Mouse (Mus musculus) liver, embryonic 13.5 days (tissue): ENCODE measurements at regions not wholly inside any gene's neighbourhood (a gene's known extent, or its start where the extent isn't known, plus 50 kb on each side); places are given as distances from the start of the nearest gene placed in this dataset.

Experiments used
- ATAC-seq: fragments of 200-750 bp; cut with Nextera tagmentation; 2 replicates; pipeline ENCODE4 v1.8.0; 2017; ENCODE audit warnings: low read depth, mild to moderate bottlenecking, moderate number of reproducible peaks, moderate library complexity
- DNase-seq: peaks from one replicate; pipeline ENCODE4 v3.0.0; 2022
- H3K27ac ChIP-seq: fragments of 300-500 bp; sonication (generic); 2 replicates; pipeline ENCODE4 v1.5.1; 2015; ENCODE audit warnings: moderate library complexity, mild to moderate bottlenecking, inconsistent platforms
- H3K27me3 ChIP-seq: fragments of 300-500 bp; sonication (generic); 2 replicates; pipeline ENCODE4 v1.6.1; 2015; ENCODE audit warnings: mild to moderate bottlenecking, inconsistent platforms
- H3K36me3 ChIP-seq: fragments of 300-500 bp; sonication (generic); 2 replicates; pipeline ENCODE4 v1.6.1; 2015; ENCODE audit warnings: mild to moderate bottlenecking, inconsistent platforms
- H3K4me1 ChIP-seq: fragments of 300-500 bp; sonication (generic); replicated peaks from 2 replicates; pipeline ENCODE4 v1.6.1; 2015; ENCODE audit warnings: inconsistent platforms
- H3K4me2 ChIP-seq: fragments of 300-500 bp; sonication (generic); 2 replicates; pipeline ENCODE4 v1.6.1; 2015; ENCODE audit warnings: inconsistent platforms, mild to moderate bottlenecking, moderate library complexity
- H3K4me3 ChIP-seq: fragments of 300-500 bp; sonication (generic); replicated peaks from 2 replicates; pipeline ENCODE4 v1.5.1; 2015; ENCODE audit warnings: mild to moderate bottlenecking, inconsistent platforms
- H3K9ac ChIP-seq: fragments of 300-500 bp; sonication (generic); 2 replicates; pipeline ENCODE4 v1.6.1; 2015; ENCODE audit warnings: mild to moderate bottlenecking, inconsistent platforms
- H3K9me3 ChIP-seq: fragments of 300-500 bp; sonication (generic); replicated peaks from 2 replicates; pipeline ENCODE4 v1.6.1; 2016; ENCODE audit warnings: inconsistent platforms
- WGBS: fragments of 180-500 bp; shearing (Covaris S2); methylation state at CpG from one replicate; pipeline ENCODE4 v1.1.7; 2015; ENCODE audit not compliant: insufficient replicate concordance; 5-methylcytosine and 5-hydroxymethylcytosine counted together

- ATAC-seq: no peak
- H3K27me3 ChIP-seq: peaks cover 38% of the 10 kb centered on the region
Observed at GRCm38 (mm10) chr16:29728769-29729481, 149.8 kb downstream of the Opa1 start.

DNA sequence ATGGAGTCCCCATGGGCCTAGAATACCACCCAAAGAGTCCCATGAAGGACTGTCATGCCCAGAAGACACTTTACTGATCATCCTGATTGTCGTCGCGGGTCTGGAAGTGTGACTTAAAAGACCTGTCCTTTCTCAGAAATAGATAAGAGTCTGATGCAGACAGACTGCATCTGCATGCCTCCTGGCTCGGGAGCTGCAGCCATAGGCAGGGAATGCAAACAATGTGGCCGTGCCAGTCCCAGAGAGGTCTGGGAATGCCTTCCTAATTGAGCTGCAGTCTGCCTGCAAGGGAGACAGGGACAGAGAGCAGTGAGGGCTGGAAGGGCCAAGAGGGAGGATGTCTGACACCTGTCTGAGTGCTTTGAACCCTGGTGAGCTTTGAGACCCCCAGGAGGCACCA lies 150.9 kb downstream of the Opa1 start:
- 12% methylated on average over 5 of the region's 5 CpGs for WGBS
- Histone ChIP-seq H3K4me2 (no peak overlapping the region), H3K36me3 (no peaks in the 10 kb centered on the region), H3K27me3 (peaks cover 48% of the 10 kb centered on the region), H3K4me1 (0 out of 2 replicates have a peak, but pooled peaks cover 3% of the 10 kb centered on the region), H3K4me3 (no peak overlapping the region), H3K9ac (no peak overlapping the region), H3K27ac (no peak overlapping the region), H3K9me3 (no peaks in the 10 kb centered on the region)
- no peak for ATAC-seq
- no peak for DNase-seq

More at GRCm38 (mm10) chr16:29728769-29729481, 149.8 kb downstream of the Opa1 start:
- Histone ChIP-seq H3K4me2 (no peak overlapping the region), H3K9ac (no peak overlapping the region), H3K27ac (no peak overlapping the region), H3K36me3 (no peaks in the 10 kb centered on the region), H3K9me3 (no peaks in the 10 kb centered on the region), H3K4me1 (no peaks in the 10 kb centered on the region), H3K4me3 (no peak overlapping the region)
- 19% methylated on average over 10 of the region's 10 CpGs for WGBS
- peak; percentile 38 for DNase-seq

GRCm38 (mm10) chr16:29732889-29733288 lies 153.8 kb downstream of the Opa1 start:
- H3K9ac ChIP-seq: no peak overlapping the region
- H3K36me3 ChIP-seq: no peaks in the 10 kb centered on the region
- WGBS: 19% methylated on average over 1 of the region's 1 CpGs

DNA sequence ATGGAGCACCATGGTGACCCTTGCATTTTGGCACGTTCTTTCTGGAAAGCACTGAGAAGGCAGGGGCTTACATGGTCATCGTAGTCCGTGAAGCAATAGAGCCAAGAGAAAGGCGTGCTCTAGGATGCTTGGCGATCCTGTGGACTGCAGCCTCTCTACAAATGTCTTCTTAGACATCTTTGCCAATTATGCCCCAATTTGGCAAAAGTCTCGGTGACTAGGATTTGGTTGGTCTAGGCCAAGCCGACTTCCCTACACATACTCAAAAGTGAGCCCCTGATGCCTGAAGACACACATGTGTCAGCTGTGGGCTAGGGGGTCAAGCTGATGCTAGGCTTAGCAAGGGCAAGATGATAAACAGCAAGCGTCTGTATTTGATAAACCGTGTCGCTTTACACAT lies 154.7 kb downstream of the Opa1 start:
- Histone ChIP-seq H3K4me2 (no peak overlapping the region), H3K9me3 (no peaks in the 10 kb centered on the region), H3K36me3 (no peaks in the 10 kb centered on the region), H3K27me3 (peaks cover 68% of the 10 kb centered on the region), H3K4me3 (no peak overlapping the region), H3K4me1 (0 out of 2 replicates have a peak, but pooled peaks cover 3% of the 10 kb centered on the region), H3K9ac (no peak overlapping the region), H3K27ac (no peak overlapping the region)
- no peak for ATAC-seq
- WGBS: 72% methylated on average over 10 of the region's 10 CpGs
- no peak for DNase-seq

More at GRCm38 (mm10) chr16:29732889-29733288, 153.8 kb downstream of the Opa1 start:
- Histone ChIP-seq H3K4me2 (no peak overlapping the region), H3K27me3 (peaks cover 67% of the 10 kb centered on the region), H3K9me3 (no peaks in the 10 kb centered on the region), H3K27ac (no peak overlapping the region), H3K4me1 (0 out of 2 replicates have a peak, but pooled peaks cover 3% of the 10 kb centered on the region), H3K4me3 (no peak overlapping the region)
- ATAC-seq (no peak), DNase-seq (no peak)

DNA sequence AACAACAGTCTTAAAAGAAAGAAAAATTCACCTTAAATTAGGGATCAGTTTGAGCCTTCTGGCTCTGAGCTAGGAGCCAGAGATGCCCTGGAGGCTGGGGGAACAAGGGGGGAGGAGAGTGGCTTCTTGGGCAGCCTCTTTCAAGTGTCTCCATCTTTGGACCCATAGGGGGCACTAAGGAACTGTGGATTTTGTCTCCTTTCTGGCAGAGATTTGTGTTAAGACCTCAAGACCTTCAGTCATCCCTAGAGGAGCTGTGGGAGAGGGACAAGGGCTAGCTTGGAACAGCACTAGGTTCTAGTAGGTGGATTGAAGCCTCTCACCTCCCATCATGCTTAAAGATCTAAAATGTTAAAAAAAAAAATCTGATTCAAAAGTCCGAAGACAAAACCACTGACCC lies 155.2 kb downstream of the Opa1 start:
- Histone ChIP-seq H3K9me3 (no peaks in the 10 kb centered on the region), H3K4me2 (no peak overlapping the region), H3K27ac (no peak overlapping the region), H3K36me3 (no peaks in the 10 kb centered on the region), H3K4me3 (no peak overlapping the region), H3K4me1 (0 out of 2 replicates have a peak, but pooled peaks cover 3% of the 10 kb centered on the region), H3K9ac (no peak overlapping the region), H3K27me3 (peaks cover 71% of the 10 kb centered on the region)
- 17% methylated on average over 1 of the region's 1 CpGs for WGBS
- no peak for ATAC-seq
- DNase-seq: no peak

- Histone ChIP-seq H3K4me2 (no peak overlapping the region), H3K27ac (no peak overlapping the region), H3K9ac (no peak overlapping the region), H3K9me3 (no peaks in the 10 kb centered on the region), H3K36me3 (no peaks in the 10 kb centered on the region), H3K4me3 (no peak overlapping the region), H3K4me1 (0 out of 2 replicates have a peak, but pooled peaks cover 3% of the 10 kb centered on the region), H3K27me3 (peaks cover 68% of the 10 kb centered on the region)
- DNase-seq: no peak
- 8% methylated on average over 12 of the region's 12 CpGs for WGBS
- no peak for ATAC-seq
Observed at GRCm38 (mm10) chr16:29734738-29735250, 155.7 kb downstream of the Opa1 start.

GRCm38 (mm10) chr16:29735371-29736008 lies 156.4 kb downstream of the Opa1 start:
- no peak overlapping the region for H3K4me2 ChIP-seq
- peaks cover 61% of the 10 kb centered on the region for H3K27me3 ChIP-seq
- no peaks in the 10 kb centered on the region for H3K9me3 ChIP-seq
- 8% methylated on average over 12 of the region's 12 CpGs for WGBS
- no peak overlapping the region for H3K9ac ChIP-seq
- no peak overlapping the region for H3K4me3 ChIP-seq
- no peak for DNase-seq
- no peak overlapping the region for H3K27ac ChIP-seq
- no peak for ATAC-seq
- 0 out of 2 replicates have a peak, but pooled peaks cover 3% of the 10 kb centered on the region for H3K4me1 ChIP-seq
- H3K36me3 ChIP-seq: no peaks in the 10 kb centered on the region

- peaks cover 53% of the 10 kb centered on the region for H3K27me3 ChIP-seq
- H3K4me1 ChIP-seq: 0 out of 2 replicates have a peak, but pooled peaks cover 3% of the 10 kb centered on the region
- no peak for ATAC-seq
- H3K36me3 ChIP-seq: no peaks in the 10 kb centered on the region
- H3K9ac ChIP-seq: no peak overlapping the region
- no peaks in the 10 kb centered on the region for H3K9me3 ChIP-seq
- no peak overlapping the region for H3K4me2 ChIP-seq
- 56% methylated on average over 9 of the region's 9 CpGs for WGBS
- no peak overlapping the region for H3K27ac ChIP-seq
- DNase-seq: no peak
- no peak overlapping the region for H3K4me3 ChIP-seq
Observed at GRCm38 (mm10) chr16:29736211-29736610, 157.1 kb downstream of the Opa1 start.

- no peaks in the 10 kb centered on the region for H3K36me3 ChIP-seq
- 74% methylated on average over 9 of the region's 9 CpGs for WGBS
- no peak for DNase-seq
- H3K4me2 ChIP-seq: no peak overlapping the region
- no peaks in the 10 kb centered on the region for H3K9me3 ChIP-seq
- H3K27me3 ChIP-seq: peaks cover 45% of the 10 kb centered on the region
- ATAC-seq: no peak
- H3K4me1 ChIP-seq: 0 out of 2 replicates have a peak, but pooled peaks cover 3% of the 10 kb centered on the region
- no peak overlapping the region for H3K4me3 ChIP-seq
- no peak overlapping the region for H3K9ac ChIP-seq
- no peak overlapping the region for H3K27ac ChIP-seq
Observed at GRCm38 (mm10) chr16:29738075-29738474, 158.9 kb downstream of the Opa1 start.

DNA sequence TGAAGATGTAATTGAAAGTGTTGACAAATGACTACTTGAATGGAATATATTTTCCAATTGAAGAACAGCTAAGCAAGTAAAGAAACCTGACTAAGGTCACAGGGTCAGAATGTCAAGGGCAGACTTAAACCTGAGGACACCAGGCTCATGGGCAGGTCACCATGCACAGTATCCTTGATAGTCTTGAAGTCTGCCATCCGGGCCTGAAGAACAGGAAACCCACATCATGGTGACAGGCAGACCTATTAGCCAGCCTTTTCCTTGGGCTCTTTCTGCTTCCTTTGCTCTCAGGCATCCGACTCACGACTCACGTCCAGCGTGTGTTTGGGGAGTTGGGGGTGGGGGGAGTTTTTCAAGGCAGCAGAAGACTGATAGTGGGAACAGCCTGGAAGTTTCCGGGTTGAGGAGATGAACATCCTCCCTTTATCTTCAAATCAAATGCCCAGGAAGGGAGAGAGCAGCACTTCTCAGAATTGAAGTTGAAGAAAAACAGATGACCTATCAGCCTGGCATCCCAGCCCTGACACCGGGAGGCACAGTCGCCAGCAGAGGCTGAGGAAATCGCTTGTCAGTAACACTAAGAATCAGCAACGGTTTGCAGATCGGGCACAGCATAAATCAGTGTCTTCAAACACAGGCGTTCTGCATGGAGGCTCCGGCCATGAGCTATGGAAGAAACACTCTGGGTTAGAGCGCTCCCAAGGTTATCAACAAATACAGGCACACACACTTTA lies 163.5 kb downstream of the Opa1 start:
- Histone ChIP-seq H3K4me1 (no peaks in the 10 kb centered on the region), H3K27me3 (0 out of 2 replicates have a peak, but pooled peaks cover 4% of the 10 kb centered on the region), H3K4me3 (no peak overlapping the region), H3K9ac (no peak overlapping the region), H3K36me3 (no peaks in the 10 kb centered on the region), H3K4me2 (no peak overlapping the region), H3K27ac (no peak overlapping the region), H3K9me3 (no peaks in the 10 kb centered on the region)
- ATAC-seq: no peak
- DNase-seq: no peak
- 9% methylated on average over 14 of the region's 14 CpGs for WGBS

- Histone ChIP-seq H3K4me2 (no peak overlapping the region), H3K4me1 (no peaks in the 10 kb centered on the region), H3K27ac (no peak overlapping the region), H3K9ac (no peak overlapping the region), H3K9me3 (no peaks in the 10 kb centered on the region), H3K36me3 (no peaks in the 10 kb centered on the region), H3K4me3 (no peak overlapping the region), H3K27me3 (no peaks in the 10 kb centered on the region)
- no peak for ATAC-seq
- DNase-seq: no peak
- WGBS: 71% methylated on average over 5 of the region's 5 CpGs
Observed at GRCm38 (mm10) chr16:29745486-29745885, 166.4 kb downstream of the Opa1 start.
